Mouse (Mus musculus) left cerebral cortex, adult 2 months (tissue): ENCODE results near the gene Rabep2. TPM values are rescaled to one million over a fixed set of nuclear protein-coding genes. Genes with fewer than 3 reads are reported as not detected.

Source experiments
- DNase-seq, 2 experiments: peaks; one replicate each; pipeline ENCODE4 v3.0.0; 2021 to 2022; ENCODE audit warnings: low spot score in 2 of 2, mixed read lengths in 1 of 2; ENCODE audit errors: extremely low spot score in 1 of 2
- H3K27ac ChIP-seq: fragments of 200-600 bp; 2 replicates; pipeline ENCODE4 v1.8.1; 2022
- H3K4me3 ChIP-seq: fragments of 200-600 bp; 2 replicates; pipeline ENCODE4 v1.8.1; 2022
- CTCF ChIP-seq: fragments of 200-600 bp; IDR thresholded peaks from 2 replicates; pipeline ENCODE4 v1.8.1; 2022; ENCODE audit warnings: antibody characterized with exemption, mild to moderate bottlenecking, moderate library complexity
- intact Hi-C: fragments of 180-260 bp; cut with DNase I; formaldehyde crosslinking; loops from one replicate; pipeline ENCODE4 v1.15.1; 2025
- total RNA-seq, 2 experiments: library from RNA; stranded (reverse); gene quantifications; 2 replicates each; pipeline ENCODE4 v1.2.3; 2021

Rabep2 gene
- total RNA-seq, 2 experiments from 2014 or later, result 14.7 to 14.8 TPM

DNA sequence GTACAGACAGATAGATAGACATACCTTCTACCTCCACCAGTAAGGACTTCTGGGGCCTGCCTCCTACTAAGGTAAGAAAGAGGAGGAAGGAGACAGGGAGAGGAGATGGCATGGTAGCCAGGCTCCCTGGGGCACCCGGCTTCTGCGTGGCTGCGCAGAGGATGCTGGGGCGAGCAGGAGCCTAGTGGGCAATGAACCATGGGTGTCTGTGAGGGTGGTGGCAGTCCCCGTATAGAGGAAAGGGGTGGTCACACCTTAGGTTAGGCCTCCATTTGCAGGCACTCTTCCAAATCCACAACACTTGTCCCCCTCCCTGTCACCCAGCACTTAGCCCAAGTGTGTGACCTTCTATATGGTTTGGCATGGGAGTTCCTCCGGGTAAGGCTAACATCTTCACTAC lies 13.8 kb upstream of the Rabep2 start, which contains the start of gene Cd19:
TSS of gene Cd19 (minus strand) at position 165 of the 400 bp plus-strand sequence.
- Histone ChIP-seq H3K27ac (no peak within 1 kb of the TSS), H3K4me3 (no peak within 1 kb of the TSS)
- no peak for DNase-seq
- no peak for TF ChIP-seq CTCF
- intact Hi-C loops, result no loop called here

DNA sequence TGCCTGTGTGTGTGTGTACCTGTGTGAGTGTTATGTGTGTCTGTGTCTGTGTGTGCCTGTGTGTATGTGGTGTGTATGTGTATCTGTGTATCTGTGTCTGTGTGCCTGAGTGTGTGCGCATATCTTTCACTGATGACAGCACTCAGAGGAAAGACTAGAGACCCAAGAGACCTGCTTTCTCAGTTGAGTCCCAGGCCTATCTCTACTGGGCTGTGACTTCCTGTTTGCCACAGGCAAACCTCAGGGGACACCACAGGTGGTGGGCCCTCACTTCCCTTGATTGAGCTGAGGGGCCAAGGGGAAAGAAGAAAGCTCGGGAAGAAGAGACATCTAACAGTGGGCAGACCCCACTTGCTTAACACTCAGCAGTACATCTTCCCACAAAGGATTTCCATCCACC lies 11.9 kb upstream of the Rabep2 start:
- TF ChIP-seq CTCF, result no peak
- intact Hi-C loops, result no loop called here

DNA sequence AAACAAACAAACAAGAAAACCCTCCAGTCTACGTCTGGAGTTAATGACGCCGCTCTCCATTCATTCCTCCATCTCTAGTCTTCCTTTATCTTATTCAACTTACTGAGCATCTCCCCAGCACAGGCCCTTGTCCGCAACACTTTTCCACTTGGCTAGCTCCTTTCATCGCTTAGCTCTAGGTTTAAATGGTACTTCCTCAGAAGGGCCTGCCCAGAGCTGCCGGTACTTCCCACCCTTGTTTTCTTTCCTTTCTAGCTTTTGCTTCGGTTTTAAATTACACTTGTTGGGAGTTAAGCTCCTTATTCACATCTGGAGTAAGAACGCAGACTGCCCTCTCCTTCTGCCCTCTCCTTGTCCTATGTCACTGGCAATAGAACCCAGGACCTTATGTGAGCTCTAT lies 11.5 kb upstream of the Rabep2 start:
- intact Hi-C loops, result no loop called here
- DNase-seq, result no peak
- H3K27ac ChIP-seq, result no peak overlapping the region
- no peak overlapping the region for H3K4me3 ChIP-seq
- TF ChIP-seq CTCF, result no peak

More for the DNA sequence above, 11.9 kb upstream of the Rabep2 start:
- no peak overlapping the region for H3K4me3 ChIP-seq
- no peak overlapping the region for H3K27ac ChIP-seq
- DNase-seq, result no peak

DNA sequence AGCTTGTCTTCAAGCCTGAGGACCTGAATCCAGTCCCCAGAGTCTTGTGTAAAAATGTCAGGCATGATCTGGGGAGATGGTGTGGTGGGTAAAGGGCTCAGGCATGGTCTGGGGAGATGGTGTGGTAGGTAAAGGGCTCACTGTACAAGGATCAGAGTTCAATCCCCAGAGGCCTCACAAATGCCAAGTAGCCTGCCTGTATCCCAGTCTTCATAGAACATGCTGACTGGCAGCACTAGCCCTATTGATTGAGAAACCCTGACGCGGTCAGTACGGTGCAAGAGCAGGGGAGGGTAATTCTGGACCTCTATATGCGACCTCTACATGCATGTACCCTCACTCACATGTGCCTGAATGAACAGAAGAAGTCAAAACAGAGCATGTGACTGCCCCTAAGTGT lies 11.0 kb upstream of the Rabep2 start:
- TF ChIP-seq CTCF, result no peak
- no peak overlapping the region for H3K27ac ChIP-seq
- intact Hi-C loops, result no loop called here
- DNase-seq, result no peak
- H3K4me3 ChIP-seq, result no peak overlapping the region

DNA sequence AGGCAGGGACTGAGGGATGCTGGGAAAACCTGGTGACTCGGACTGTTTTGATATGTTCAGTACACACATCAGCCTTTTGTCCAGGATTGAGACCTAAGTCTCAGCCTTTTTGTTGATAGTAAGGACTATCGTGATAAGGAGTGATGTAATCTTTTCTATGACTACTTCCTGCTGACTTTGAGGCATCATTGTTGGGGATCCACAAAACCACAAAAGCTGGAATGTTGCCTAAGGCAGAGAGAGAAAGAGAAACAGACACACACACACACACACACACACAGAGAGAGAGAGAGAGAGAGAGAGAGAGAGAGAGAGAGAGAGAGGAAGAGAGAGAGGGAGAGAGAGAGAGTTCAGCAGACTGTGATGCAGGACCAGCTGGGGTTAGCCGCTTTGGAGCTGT lies 10.1 kb upstream of the Rabep2 start:
- H3K4me3 ChIP-seq, result no peak overlapping the region
- intact Hi-C loops, result no loop called here
- H3K27ac ChIP-seq, result no peak overlapping the region
- DNase-seq, result no peak
- no peak for TF ChIP-seq CTCF

DNA sequence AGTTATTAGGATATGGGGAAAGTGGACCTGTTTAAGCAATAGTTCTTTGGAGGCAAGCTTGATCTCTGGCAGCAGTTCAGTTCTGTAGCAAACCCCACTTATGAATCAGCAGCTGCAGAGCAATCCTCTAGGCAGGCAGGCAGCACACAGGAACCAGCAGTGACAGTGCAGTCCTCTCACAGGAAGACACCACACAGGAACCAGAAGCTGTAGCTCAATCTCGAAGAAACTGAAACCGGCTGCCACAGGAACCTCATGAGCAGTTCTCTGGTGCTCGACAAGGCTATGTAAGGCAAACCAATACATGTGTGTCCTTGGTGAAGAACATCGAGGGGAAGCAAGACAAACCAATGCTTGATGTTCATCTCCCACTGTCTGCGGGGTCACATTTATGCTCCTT lies 6.8 kb upstream of the Rabep2 start:
- no peak for DNase-seq
- TF ChIP-seq CTCF, result no peak
- intact Hi-C loops, result no loop called here
- H3K4me3 ChIP-seq, result no peak overlapping the region
- H3K27ac ChIP-seq, result no peak overlapping the region

DNA sequence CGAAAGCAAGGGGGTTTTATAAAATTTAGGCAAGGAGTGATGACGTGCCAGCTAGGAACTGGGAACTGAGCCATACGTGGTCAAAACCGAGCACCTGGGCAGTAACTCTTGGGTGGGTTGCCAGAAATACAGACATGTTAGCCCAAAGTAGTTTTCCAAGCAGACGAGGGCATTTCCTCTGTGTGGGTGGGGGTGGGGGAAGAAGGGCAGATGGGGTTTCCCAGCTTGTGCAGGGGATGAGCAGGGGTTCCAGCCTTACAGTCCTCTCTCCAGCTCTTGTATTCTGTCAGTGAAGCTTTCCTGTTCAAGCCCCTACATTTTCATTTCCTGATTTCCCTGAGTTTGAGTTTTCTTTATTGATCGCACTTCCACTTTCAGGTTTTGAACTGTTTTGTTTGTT lies 4.4 kb upstream of the Rabep2 start:
- TF ChIP-seq CTCF, result no peak
- no peak for DNase-seq
- intact Hi-C loops, result no loop called here
- Histone ChIP-seq H3K4me3 (no peak overlapping the region), H3K27ac (no peak overlapping the region)

DNA sequence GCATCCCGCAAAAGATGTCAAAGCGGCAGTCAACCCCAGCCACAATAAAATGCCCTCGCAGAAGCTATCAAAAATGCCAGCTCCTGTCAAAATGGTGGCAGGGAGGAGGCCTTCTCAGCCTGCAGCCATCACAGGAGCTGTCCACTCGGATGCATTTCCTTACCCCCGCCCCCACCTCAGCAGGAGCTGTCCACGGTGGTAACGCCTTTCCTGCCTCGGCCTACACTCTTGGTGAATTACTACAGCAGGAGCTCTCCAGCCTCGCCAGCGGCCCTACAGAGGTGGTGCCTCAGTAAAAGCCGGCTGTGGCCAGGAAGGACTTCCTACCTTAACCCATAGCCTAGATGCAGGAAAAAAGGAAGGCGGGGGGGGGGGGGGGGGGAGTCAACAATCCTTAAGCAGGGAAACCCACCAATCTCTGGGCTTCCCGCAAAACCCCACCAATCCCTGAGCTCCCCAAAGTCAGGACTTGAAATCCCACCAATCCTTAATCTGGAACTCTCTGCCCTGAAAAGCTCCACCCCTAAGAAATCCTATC lies 1.2 kb upstream of the Rabep2 start:
- intact Hi-C loops, result no loop called here

DNA sequence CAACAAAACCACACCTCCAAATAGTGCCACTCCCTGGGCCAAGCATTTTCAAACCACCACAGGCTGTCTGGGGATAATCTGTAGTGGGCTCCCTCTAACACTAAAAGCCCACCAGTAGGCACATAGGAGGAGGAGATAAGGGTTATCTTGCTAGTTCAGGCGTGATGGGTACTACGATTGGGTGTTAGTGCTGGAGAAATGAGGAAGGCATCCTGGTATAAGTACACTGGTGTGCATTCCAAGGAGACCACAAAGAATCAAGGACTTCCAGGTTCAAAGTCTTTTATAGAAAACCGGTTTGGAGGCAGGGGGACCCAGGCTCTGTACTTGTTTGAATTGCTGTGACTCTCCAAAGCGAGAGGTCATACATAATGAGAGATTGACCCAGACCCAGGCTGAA lies 405 bp upstream of the Rabep2 start:
- no peak for TF ChIP-seq CTCF
- no peak for DNase-seq
- intact Hi-C loops, result no loop called here
- Histone ChIP-seq H3K27ac (peak overlapping the region; percentile 91), H3K4me3 (peak overlapping the region; percentile 83)

More for the DNA sequence above, 1.2 kb upstream of the Rabep2 start:
- H3K4me3 ChIP-seq, result no peak overlapping the region
- H3K27ac ChIP-seq, result no peak overlapping the region
- no peak for DNase-seq
- TF ChIP-seq CTCF, result no peak

DNA sequence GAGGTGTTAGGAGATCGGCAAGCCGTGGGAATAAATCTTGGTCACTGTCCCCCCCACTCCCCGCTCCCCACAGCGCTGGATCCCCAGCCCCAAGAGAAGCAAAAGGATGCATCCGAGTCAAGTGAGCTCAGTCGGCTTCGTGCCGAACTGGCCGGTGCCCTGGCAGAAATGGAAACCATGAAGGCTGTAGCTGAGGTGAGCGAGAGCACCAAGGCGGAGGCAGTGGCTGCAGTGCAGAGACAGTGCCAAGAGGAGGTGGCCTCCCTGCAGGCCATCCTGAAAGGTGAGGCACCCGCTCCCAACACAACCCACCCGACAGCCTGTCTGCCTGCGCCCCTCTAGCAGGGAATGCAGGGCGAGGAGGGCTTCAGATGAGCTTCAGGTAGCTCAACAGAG lies 942 bp downstream of the Rabep2 start:
- H3K4me3 ChIP-seq, result peak overlapping the region; percentile 83
- no peak for TF ChIP-seq CTCF
- intact Hi-C loops, result no loop called here
- H3K27ac ChIP-seq, result no peak overlapping the region; the same call in 1 of the 2 replicates
- DNase-seq, result no peak

DNA sequence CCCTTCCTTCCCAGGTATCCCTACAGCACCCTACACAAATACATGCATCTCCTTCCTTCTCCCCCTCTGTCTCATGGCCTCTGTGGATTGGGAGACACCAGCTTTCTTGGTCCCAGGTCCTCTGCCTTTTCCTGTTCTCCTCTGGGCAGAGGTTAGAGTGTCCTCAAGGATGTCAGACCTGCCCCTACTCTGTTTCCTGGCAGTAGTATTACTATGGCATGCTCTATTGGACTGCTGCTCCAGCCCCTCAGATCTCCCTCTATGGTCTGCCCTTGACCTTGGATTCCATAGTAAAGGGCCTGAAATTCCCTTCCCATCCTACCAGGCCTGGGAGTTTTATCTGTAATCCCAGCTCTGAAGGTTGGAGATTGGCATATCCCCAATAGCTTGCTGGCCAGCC lies 1.6 kb downstream of the Rabep2 start:
- H3K27ac ChIP-seq, result no peak overlapping the region
- H3K4me3 ChIP-seq, result no peak overlapping the region
- intact Hi-C loops, result no loop called here
- no peak for DNase-seq
- TF ChIP-seq CTCF, result no peak

DNA sequence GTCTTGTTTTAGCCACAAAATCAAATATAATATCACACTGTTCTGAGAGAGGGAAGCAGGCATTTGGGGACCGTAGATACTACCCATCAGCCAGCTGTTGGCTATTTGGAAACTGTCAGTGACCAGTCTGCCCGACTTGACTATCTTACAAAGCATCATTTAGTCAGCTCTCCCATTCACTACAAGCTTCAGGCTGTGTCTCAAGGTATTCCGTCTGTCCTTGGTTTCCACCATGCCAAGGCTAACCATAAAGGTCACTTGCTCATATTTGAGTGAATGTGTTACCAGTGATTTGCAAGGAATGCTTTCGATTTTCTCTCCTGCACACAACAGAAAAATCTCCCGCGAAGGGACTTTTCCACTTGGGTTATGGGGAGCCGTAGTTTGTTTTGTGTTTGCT lies 6.2 kb downstream of the Rabep2 start:
- intact Hi-C loops, result no loop called here
- Histone ChIP-seq H3K27ac (no peak overlapping the region), H3K4me3 (no peak overlapping the region)
- no peak for TF ChIP-seq CTCF
- no peak for DNase-seq

DNA sequence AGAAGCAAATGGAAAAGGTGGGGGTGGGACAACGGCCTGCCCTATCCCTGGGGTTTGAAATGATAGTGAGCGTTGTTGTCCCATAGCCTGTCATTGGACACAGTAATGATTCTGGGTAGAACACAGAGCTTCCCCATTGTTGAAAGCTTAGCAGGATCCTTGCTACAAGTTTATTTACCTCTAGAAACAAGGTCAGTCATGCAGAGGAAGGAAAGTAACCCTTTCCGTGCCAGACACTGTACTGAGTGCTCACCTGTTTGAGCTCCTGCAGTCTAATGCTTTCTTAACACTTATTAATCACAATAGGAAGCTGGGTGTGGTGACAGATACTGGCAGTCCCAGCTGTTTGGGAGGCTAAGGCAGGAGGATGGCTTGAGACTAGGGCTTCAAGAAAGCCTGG lies 7.2 kb downstream of the Rabep2 start:
- H3K27ac ChIP-seq, result no peak overlapping the region
- H3K4me3 ChIP-seq, result no peak overlapping the region
- intact Hi-C loops, result no loop called here
- TF ChIP-seq CTCF, result no peak
- DNase-seq, result no peak

DNA sequence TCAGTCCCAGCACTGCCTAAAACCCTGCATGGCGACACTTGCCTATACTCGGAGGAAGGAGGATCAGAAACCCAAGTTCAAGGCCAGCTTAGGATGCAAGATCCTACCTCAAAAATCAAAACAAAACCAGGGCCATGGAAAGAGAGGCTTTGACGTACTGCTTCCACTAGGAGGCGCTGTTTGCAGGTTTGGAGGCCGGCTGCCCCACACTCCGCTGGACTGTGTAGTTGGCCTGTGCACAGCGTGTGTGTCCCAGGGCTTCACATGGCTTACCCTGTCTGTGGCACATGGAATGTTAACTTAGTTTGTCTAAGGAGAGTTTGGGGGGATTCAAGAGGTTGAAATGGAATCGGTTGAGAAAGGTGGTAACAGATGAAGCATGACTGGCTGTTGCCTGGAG lies 8.3 kb downstream of the Rabep2 start:
- peak in 1 of 2 experiments; percentile 34 for DNase-seq
- intact Hi-C loops, result no loop called here
- peak; percentile 76 for TF ChIP-seq CTCF

More for the DNA sequence above, 8.3 kb downstream of the Rabep2 start:
- Histone ChIP-seq H3K27ac (no peak overlapping the region), H3K4me3 (no peak overlapping the region)
